Mouse (Mus musculus): ENCODE measurements around the gene Rec114. TPM values are rescaled to one million over a fixed set of nuclear protein-coding genes. Genes with fewer than 3 reads are reported as not detected.

The Rec114 gene
- total and polyA plus RNA-seq, 3 experiments, result 2.1 TPM; not detected in 2

DNA sequence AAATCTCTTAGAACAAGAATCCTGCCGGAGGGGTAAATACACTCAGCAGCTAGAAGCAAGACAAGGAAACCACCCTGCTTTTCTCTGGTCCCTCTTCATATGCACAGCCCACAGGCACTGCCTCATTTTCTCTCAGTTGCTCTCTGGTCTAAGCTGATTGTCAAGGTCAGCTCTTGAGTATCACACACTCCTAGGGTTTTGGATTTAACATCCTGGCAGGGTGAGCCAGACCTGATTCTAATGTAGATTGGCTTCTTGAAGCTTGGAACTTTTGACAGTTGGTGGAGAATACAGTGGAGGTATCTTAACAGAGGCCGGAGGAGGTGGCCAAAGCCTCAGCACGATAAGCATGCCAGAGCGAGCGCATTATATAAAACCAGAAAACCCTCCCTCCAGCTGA lies 20.6 kb upstream of the Rec114 start:
- DNase-seq (ENCODE audit: low spot score), result no peak
- Histone ChIP-seq H3K9me3 (replicated peaks) (no peaks in the 10 kb centered on the region), H3K27me3 (ENCODE audit: insufficient read depth, low read length) (peaks cover 16% of the 10 kb centered on the region), H3K4me1 (ENCODE audit: insufficient read depth, low read depth, low read length) (peaks cover 3% of the 10 kb centered on the region; the same call in 1 of the 2 replicates), H3K4me3 (ENCODE audit: low read depth, low read length) (no peak overlapping the region), H3K36me3 (replicated peaks) (no peaks in the 10 kb centered on the region)
- no peak for TF ChIP-seq CTCF (IDR thresholded peaks at IDR 0.05; ENCODE audit: low read depth, low read length)
- TF ChIP-seq TAL1 (conservative IDR thresholded peaks at IDR 0.05; ENCODE audit: low read depth, low read length), result no peak
- TF ChIP-seq POLR2AphosphoS5 (IDR thresholded peaks at IDR 0.05; ENCODE audit: insufficient replicate concordance, low read depth, low read length), result no peak
- no peak for TF ChIP-seq GATA1 (IDR thresholded peaks at IDR 0.05; ENCODE audit: borderline replicate concordance, low read length)
- no peak for TF ChIP-seq GATA2 (IDR thresholded peaks at IDR 0.05; ENCODE audit: borderline replicate concordance, low read depth, low read length)
- no peak for ATAC-seq (ENCODE audit: extremely low read depth, insufficient number of reproducible peaks, low FRiP score, poor library complexity, severe bottlenecking)

DNA sequence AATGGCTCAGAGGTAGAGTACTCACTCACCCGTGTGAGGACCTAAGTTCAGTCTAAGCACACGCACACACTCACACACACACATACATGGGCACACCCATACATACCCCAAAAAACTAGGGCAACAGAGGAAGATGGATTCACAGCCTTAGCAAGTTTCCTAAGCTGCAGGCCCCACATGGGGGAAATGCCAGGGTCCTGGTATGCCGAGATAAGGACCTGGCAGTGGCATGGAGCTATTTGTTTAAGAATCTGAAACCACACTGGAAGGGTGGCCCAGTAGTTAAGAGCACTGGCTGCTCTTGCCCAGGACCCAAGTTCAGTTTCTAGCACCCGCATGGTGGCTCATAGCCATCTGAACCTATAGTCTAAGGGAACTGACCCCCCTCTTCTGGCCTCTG lies 19.4 kb upstream of the Rec114 start:
- peaks cover 18% of the 10 kb centered on the region for H3K27me3 ChIP-seq (ENCODE audit: insufficient read depth, low read length)
- TF ChIP-seq GATA1 (IDR thresholded peaks at IDR 0.05; ENCODE audit: borderline replicate concordance, low read length), result no peak
- no peak for TF ChIP-seq CTCF (IDR thresholded peaks at IDR 0.05; ENCODE audit: low read depth, low read length)
- TF ChIP-seq TAL1 (conservative IDR thresholded peaks at IDR 0.05; ENCODE audit: low read depth, low read length), result no peak
- no peak for TF ChIP-seq POLR2AphosphoS5 (IDR thresholded peaks at IDR 0.05; ENCODE audit: insufficient replicate concordance, low read depth, low read length)
- no peak for TF ChIP-seq GATA2 (IDR thresholded peaks at IDR 0.05; ENCODE audit: borderline replicate concordance, low read depth, low read length)
- H3K4me1 ChIP-seq (ENCODE audit: insufficient read depth, low read depth, low read length), result peaks cover 3% of the 10 kb centered on the region; the same call in 1 of the 2 replicates
- no peaks in the 10 kb centered on the region for H3K36me3 ChIP-seq (replicated peaks)
- no peak overlapping the region for H3K4me3 ChIP-seq (ENCODE audit: low read depth, low read length)
- DNase-seq (ENCODE audit: low spot score) (no peak), ATAC-seq (ENCODE audit: extremely low read depth, insufficient number of reproducible peaks, low FRiP score, poor library complexity, severe bottlenecking) (no peak)
- no peaks in the 10 kb centered on the region for H3K9me3 ChIP-seq (replicated peaks)

DNA sequence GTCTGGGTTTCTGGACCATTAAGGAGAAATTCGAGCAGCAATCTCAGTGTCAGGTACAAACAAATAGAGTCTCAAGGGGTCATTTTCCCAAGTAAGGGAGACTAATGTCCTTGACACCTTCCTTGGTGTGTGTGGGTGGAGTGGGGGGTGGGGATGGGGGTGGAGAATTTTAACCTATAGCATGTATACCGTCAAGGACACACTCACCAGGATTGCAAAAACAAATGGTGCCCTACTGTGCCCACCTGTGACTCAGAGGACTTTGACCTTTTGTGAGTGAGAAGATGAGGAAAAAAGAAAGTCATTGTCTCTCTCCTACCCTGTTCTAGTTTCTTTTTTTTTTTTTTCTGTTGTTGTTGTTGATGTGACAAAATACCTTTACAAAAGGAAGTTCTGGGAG lies 18.3 kb upstream of the Rec114 start:
- Histone ChIP-seq H3K4me1 (ENCODE audit: insufficient read depth, low read depth, low read length) (peaks cover 2% of the 10 kb centered on the region; the same call in 1 of the 2 replicates), H3K27me3 (ENCODE audit: insufficient read depth, low read length) (peaks cover 18% of the 10 kb centered on the region), H3K36me3 (replicated peaks) (no peaks in the 10 kb centered on the region), H3K4me3 (ENCODE audit: low read depth, low read length) (no peak overlapping the region), H3K9me3 (replicated peaks) (no peaks in the 10 kb centered on the region)
- no peak for TF ChIP-seq CTCF (IDR thresholded peaks at IDR 0.05; ENCODE audit: low read depth, low read length)
- ATAC-seq (ENCODE audit: extremely low read depth, insufficient number of reproducible peaks, low FRiP score, poor library complexity, severe bottlenecking) (no peak), DNase-seq (ENCODE audit: low spot score) (no peak)

DNA sequence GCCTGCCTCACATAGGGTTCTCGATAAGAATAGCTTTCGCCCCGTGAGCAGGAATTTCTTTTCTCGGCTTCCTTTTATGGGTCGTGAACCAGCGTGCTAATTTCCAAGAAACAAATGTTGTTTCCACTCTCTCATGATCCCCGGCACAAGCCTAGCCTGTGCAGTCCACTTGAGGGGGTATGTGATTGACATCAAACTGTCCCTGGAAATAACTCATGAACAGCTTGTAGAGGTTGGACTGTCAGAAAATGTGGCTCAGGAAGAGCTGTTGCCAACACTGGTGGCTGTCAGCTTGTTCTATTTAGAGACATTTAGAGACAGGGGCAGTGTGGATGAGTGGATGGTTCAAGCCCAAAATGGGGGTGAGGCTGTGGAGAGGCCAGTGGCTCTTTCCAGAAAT lies 15.0 kb upstream of the Rec114 start:
- Histone ChIP-seq H3K9me3 (replicated peaks) (no peaks in the 10 kb centered on the region), H3K4me3 (ENCODE audit: low read depth, low read length) (no peak overlapping the region), H3K27me3 (ENCODE audit: insufficient read depth, low read length) (peaks cover 24% of the 10 kb centered on the region), H3K36me3 (replicated peaks) (no peaks in the 10 kb centered on the region), H3K4me1 (ENCODE audit: insufficient read depth, low read depth, low read length) (no peaks in the 10 kb centered on the region)
- DNase-seq (ENCODE audit: low spot score) (no peak), ATAC-seq (ENCODE audit: extremely low read depth, insufficient number of reproducible peaks, low FRiP score, poor library complexity, severe bottlenecking) (no peak)
- TF ChIP-seq GATA2 (IDR thresholded peaks at IDR 0.05; ENCODE audit: borderline replicate concordance, low read depth, low read length) (no peak), GATA1 (IDR thresholded peaks at IDR 0.05; ENCODE audit: borderline replicate concordance, low read length) (no peak), TAL1 (conservative IDR thresholded peaks at IDR 0.05; ENCODE audit: low read depth, low read length) (no peak), CTCF (IDR thresholded peaks at IDR 0.05; ENCODE audit: low read depth, low read length) (no peak), POLR2AphosphoS5 (IDR thresholded peaks at IDR 0.05; ENCODE audit: insufficient replicate concordance, low read depth, low read length) (no peak)

DNA sequence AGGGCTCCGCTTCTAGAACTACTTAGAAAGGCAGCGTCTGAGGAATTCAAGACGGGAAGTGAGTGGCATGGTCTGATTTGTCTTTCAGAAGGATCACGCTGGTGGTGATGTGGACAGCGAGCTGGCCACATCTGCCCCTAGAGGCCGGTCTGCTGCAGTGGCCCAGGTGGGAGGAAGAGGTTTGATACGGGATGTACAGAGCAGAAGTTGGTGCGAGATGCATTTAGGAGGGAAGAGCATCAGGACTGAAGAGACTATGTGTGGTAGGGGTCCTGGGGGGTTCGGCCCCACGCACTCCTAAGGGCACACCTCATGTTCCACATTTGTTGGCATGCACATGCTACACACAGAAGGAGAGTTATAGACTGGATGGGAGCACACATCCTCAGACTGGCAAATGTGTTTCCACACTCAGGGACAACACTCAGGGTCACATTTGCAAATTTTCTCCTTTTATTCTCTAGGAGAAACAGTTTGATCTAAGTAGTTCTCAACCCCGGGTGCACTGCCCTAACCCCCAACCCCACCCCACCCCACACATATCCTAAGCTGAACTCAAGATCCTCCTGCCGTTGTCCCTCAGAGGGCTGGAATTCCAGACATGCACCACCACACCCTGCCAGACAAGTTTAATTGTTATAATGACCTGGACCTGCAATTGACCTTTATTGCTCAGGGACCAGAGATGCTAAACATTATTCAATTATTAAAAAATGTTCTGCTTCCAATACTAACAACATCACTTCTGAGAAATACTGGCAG lies 12.8 kb upstream of the Rec114 start:
- TF ChIP-seq GATA1 (IDR thresholded peaks at IDR 0.05; ENCODE audit: borderline replicate concordance, low read length) (no peak), CTCF (IDR thresholded peaks at IDR 0.05; ENCODE audit: low read depth, low read length) (no peak)
- peaks cover 25% of the 10 kb centered on the region for H3K27me3 ChIP-seq (ENCODE audit: insufficient read depth, low read length)
- no peak for ATAC-seq (ENCODE audit: extremely low read depth, insufficient number of reproducible peaks, low FRiP score, poor library complexity, severe bottlenecking)

DNA sequence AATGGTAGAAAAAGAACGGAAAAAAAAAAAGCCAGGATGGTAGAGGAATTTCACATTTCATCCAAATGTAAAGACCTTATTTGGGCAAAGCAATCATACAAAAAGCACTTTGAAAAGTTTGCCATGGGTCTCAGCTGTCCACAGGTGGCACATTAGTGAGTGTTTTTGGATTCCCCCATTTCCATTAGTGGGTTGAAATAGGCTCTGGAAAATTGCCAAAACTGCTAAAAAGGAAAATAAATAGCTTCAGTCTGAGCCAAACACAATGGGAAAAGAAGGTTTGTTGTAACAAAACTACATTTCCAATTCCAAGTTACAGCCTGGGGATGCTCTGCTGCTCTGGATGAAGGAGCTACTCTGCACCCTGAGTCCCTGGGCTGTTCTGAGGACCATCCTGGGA lies 9.8 kb upstream of the Rec114 start:
- no peaks in the 10 kb centered on the region for H3K36me3 ChIP-seq (replicated peaks)
- H3K9me3 ChIP-seq (replicated peaks), result peaks cover 5% of the 10 kb centered on the region
- H3K4me3 ChIP-seq (ENCODE audit: low read depth, low read length), result no peak overlapping the region
- DNase-seq (ENCODE audit: low spot score), result no peak
- no peak for TF ChIP-seq GATA2 (IDR thresholded peaks at IDR 0.05; ENCODE audit: borderline replicate concordance, low read depth, low read length)
- TF ChIP-seq GATA1 (IDR thresholded peaks at IDR 0.05; ENCODE audit: borderline replicate concordance, low read length), result no peak
- TF ChIP-seq TAL1 (conservative IDR thresholded peaks at IDR 0.05; ENCODE audit: low read depth, low read length), result no peak
- no peak for TF ChIP-seq POLR2AphosphoS5 (IDR thresholded peaks at IDR 0.05; ENCODE audit: insufficient replicate concordance, low read depth, low read length)
- no peak for TF ChIP-seq CTCF (IDR thresholded peaks at IDR 0.05; ENCODE audit: low read depth, low read length)
- H3K27me3 ChIP-seq (ENCODE audit: insufficient read depth, low read length), result peaks cover 18% of the 10 kb centered on the region
- ATAC-seq (ENCODE audit: extremely low read depth, insufficient number of reproducible peaks, low FRiP score, poor library complexity, severe bottlenecking), result no peak
- H3K4me1 ChIP-seq (ENCODE audit: insufficient read depth, low read depth, low read length), result 0 out of 2 replicates have a peak, but pooled peaks cover 2% of the 10 kb centered on the region

More for the DNA sequence above, 12.8 kb upstream of the Rec114 start:
- Histone ChIP-seq H3K9me3 (replicated peaks) (peaks cover 5% of the 10 kb centered on the region), H3K36me3 (replicated peaks) (no peaks in the 10 kb centered on the region), H3K4me1 (ENCODE audit: insufficient read depth, low read depth, low read length) (no peaks in the 10 kb centered on the region), H3K4me3 (ENCODE audit: low read depth, low read length) (no peak overlapping the region)
- DNase-seq (ENCODE audit: low spot score), result no peak

All from G1E (cell line).